Mouse (Mus musculus) CD4-positive, CD25-positive, alpha-beta regulatory T cell, adult 2 months (primary cell): ENCODE results near the gene Gas7.

Experiments used
- DNase-seq: peaks from one replicate; pipeline ENCODE4 v3.0.0-alpha.2; 2012; ENCODE audit warnings: low read depth, low spot score

Gas7 gene

GRCm38 (mm10) chr11:67489647-67490175 is 34.5 kb downstream of the Gas7 start:
- DNase-seq, result no peak

- DNase-seq, result no peak
Observed at GRCm38 (mm10) chr11:67496796-67497195, 41.6 kb downstream of the Gas7 start.

DNA sequence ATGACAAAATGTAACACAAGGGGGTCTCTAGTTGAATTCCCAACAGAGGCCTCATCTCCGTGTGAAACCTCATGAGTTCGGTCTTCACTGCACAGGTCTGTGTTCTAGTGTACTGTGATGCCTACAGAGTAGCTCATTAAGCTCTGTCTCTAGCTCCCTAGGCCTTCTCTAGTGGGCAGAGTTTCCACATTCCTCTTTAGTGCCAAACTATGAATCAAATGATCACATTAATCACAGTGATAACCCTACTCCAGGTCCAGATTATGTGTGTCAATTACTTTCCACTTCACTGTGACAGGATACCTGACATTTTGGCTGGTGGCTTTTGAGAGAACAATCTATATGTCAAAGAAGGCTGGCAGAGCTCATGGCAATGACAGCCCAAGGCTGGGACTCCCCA is 44.9 kb downstream of the Gas7 start:
- DNase-seq, result no peak

- no peak for DNase-seq
Observed at GRCm38 (mm10) chr11:67501468-67502244, 46.4 kb downstream of the Gas7 start.

DNA sequence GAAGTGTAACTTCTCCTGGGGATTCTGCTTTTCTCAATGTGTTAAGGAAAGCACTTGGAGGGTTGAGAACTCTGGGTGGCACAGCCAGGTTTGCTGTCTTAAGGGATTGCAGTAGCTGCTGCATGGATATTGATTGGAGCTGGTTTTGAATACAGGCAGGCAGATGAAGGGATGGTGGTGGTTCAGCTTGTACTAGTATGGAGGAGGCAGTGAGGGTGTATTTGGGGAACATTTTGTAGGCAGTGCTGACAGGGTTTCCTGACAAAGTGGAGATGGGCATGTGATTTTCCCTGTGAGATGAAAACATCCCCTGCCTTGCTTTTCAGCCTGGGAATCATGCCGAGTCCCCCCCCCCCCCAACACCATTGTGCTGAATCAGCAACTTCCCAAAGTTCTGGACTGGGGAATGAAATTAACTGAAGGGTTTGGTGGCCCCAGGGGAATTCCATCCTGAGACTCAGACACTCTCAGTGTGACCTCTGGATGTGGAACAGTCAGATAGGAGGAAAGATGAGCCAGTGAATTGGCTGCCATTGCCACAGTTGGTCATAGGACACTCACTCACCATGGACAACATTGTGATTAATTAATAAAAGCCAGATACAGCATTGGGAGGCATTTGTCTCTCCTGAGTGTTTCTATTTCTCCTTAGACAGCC is 54.1 kb downstream of the Gas7 start:
- DNase-seq, result no peak

GRCm38 (mm10) chr11:67510831-67511230 is 55.6 kb downstream of the Gas7 start:
- DNase-seq, result no peak

DNA sequence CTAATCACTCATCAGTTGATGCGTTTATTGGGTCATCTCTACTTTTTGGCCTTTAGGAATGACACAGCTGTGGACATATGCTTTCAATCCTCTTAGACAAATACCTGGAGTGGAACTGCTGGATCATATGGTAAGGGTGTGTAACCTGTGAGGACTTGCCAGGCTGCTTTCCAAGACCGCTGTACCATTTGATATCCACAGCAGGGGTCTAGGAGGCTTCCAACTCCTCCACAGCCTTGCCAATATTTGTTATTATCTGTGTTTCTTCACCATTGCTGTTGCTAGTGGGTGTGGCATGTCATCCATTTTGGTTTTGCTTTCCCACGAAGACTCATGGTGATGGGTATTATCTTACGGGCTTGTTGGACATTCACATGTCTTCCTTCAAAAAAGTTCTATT is 57.8 kb downstream of the Gas7 start:
- DNase-seq, result no peak

DNA sequence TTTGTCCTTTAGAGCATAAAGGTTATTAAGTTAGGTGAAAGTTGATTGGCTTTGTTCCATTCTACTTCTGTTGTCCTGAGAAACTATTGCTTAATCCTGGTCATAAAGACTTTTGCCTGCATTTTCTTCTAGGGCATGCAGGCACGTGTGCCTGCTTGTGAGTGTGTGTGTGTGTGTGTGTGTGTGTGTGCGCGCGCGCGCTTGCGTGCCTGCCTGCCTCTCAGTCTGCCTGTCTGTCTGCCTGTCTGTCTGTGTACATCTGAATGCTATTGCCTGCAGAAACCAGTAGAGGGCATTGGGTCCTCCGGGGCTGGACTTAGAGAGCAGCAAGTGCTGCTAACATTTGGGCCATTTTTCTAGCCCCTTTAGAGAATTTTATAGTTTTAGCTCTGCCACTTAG is 59.2 kb downstream of the Gas7 start:
- DNase-seq, result no peak

- DNase-seq, result no peak
Observed at GRCm38 (mm10) chr11:67515020-67515911, 60.0 kb downstream of the Gas7 start.

DNA sequence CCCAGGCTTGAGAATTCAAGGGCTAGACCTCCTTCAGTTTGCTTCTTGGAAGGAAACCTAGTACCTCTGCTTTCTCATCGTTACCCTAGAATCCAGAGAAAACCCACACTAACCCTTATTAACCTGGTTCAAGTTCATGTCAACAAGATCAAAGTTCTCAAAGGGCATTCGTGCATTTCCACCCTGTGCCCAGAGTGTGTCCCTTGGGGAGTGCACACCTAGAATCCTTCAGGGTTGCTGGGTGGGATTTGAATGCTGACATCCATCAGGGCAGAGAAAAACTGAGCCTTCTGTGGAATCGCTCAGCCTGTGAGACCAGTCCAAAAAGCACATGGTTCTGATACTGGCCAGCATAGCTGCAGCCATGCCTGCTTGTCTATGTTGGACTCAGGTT is 60.7 kb downstream of the Gas7 start:
- no peak for DNase-seq

- DNase-seq, result no peak
Observed at GRCm38 (mm10) chr11:67517748-67518147, 62.5 kb downstream of the Gas7 start.

GRCm38 (mm10) chr11:67518985-67519384 is 63.7 kb downstream of the Gas7 start:
- no peak for DNase-seq

- DNase-seq, result no peak
Observed at GRCm38 (mm10) chr11:67522671-67523070, 67.4 kb downstream of the Gas7 start.

- DNase-seq, result no peak
Observed at GRCm38 (mm10) chr11:67523806-67524205, 68.6 kb downstream of the Gas7 start.

- no peak for DNase-seq
Observed at GRCm38 (mm10) chr11:67524731-67525130, 69.5 kb downstream of the Gas7 start.

DNA sequence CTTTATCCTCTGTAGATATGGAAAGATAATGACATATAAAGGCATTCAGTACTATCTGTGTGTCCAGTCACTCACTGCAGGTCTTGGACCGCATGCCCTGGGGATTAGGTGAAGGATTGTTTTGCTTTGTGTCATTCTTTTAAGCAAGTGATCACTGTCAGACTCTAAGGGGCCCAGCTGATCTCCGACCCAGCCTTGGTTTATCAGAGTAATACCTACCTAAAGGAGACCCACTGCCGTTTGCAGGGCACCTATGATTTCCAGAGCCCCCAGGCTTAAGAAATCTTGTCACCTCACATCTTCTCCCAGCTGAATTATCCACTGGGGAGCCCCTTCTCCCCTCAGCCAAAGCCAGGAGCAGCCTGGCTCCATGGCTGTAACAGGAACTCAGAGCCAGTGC is 70.6 kb downstream of the Gas7 start:
- no peak for DNase-seq

GRCm38 (mm10) chr11:67526621-67527545 is 71.6 kb downstream of the Gas7 start:
- DNase-seq, result no peak

- DNase-seq, result no peak
Observed at GRCm38 (mm10) chr11:67531286-67531685, 76.0 kb downstream of the Gas7 start.

- DNase-seq, result no peak
Observed at GRCm38 (mm10) chr11:67531926-67532565, 76.8 kb downstream of the Gas7 start.

DNA sequence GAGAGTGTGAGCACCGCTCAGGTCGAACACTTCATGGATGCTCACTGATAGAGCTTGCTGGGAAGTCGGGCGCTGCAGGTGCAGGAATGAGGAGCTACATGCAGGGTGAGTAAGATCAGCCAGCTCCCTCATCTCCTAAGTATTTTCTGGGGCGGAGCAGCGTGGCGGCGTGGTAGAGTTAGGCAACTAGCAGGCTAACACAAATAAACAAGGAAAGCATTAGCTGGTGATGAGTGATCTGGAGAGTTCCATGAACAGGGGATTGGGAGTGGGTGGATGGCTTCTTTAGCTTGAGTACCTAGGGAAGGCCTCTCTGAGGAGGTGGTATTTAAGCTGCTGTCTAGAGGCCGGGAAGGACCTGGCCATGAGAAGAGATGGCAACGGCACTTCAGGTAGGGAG is 77.5 kb downstream of the Gas7 start:
- DNase-seq, result no peak
